11 mouse cellular contexts compared by ENCODE assay signal in genomic region chr10:59510713-59511426, GRCm38 (mm10).
DNase-seq lines count a peak whose midpoint lies in the region; ATAC-seq lines count a peak whose summit lies in the region.
"Had no signal": no experiment of that assay in that cellular context is flagged by ENCODE, and none has a peak within 500 bp of the region (broad histone marks: within the 10 kb centered on the region; RNA-seq: fewer than 3 reads in every experiment).

No protein-coding gene starts in this region.

- H3K27ac ChIP-seq in embryonic facial prominence, embryonic 13.5 days: 0 out of 2 replicates have a peak overlapping the region, but pooled peaks have one; percentile 22
- no peak overlapping the region for H3K27ac ChIP-seq in embryonic facial prominence, embryonic 10.5 days (replicated peaks)
- H3K27ac ChIP-seq in kidney, embryonic 15.5 days: peak overlapping the region; percentile 52; the same call in 1 of the 2 replicates
- peak overlapping the region; percentile 29; the same call in 1 of the 2 replicates for H3K27ac ChIP-seq in stomach, embryonic 16.5 days (ENCODE audit: low read length)
- H3K27ac ChIP-seq: midbrain, embryonic 10.5 days had no signal

- no peak for ATAC-seq in embryonic facial prominence, embryonic 13.5 days (ENCODE audit: insufficient number of reproducible peaks, insufficient read depth, low FRiP score, low TSS enrichment, low read depth)
- 0 out of 2 replicates have a peak, but pooled peaks have one; percentile 44 for ATAC-seq in kidney, embryonic 15.5 days (replicated peaks; ENCODE audit: low FRiP score)
- 0 out of 2 replicates have a peak, but pooled peaks have one; percentile 11 for ATAC-seq in stomach, embryonic 16.5 days (ENCODE audit: insufficient read depth, low FRiP score)
- ATAC-seq: forebrain, embryonic 16.5 days had no signal

- H3K9ac ChIP-seq in embryonic facial prominence, embryonic 13.5 days: no peak overlapping the region
- H3K9ac ChIP-seq in kidney, embryonic 15.5 days: no peak overlapping the region
- no peak overlapping the region for H3K9ac ChIP-seq in stomach, embryonic 16.5 days (ENCODE audit: low read length)

- DNase-seq in embryonic facial prominence, embryonic 10.5 days (ENCODE audit: low spot score): no peak
- no peak for DNase-seq in kidney, adult 11 months
- DNase-seq in right cerebral cortex, postnatal 10 days (ENCODE audit: low spot score in 2 of 2): peak; percentile 41 to 68
- no peak for DNase-seq in right cerebral cortex, adult 18-20 months
- no peak for DNase-seq in spleen, adult 12 weeks (ENCODE audit: low spot score)

- H3K4me2 ChIP-seq in embryonic facial prominence, embryonic 13.5 days: peak overlapping the region; percentile 40
- peak overlapping the region; percentile 42 for H3K4me2 ChIP-seq in kidney, embryonic 15.5 days
- no peak overlapping the region for H3K4me2 ChIP-seq in stomach, embryonic 16.5 days (ENCODE audit: low read depth, low read length)

- WGBS in embryonic facial prominence, embryonic 13.5 days: 50% methylated on average over 14 of the region's 14 CpGs
- WGBS in embryonic facial prominence, embryonic 10.5 days: 81% methylated on average over 14 of the region's 14 CpGs
- WGBS in kidney, embryonic 15.5 days: 43% methylated on average over 14 of the region's 14 CpGs
- 55% methylated on average over 14 of the region's 14 CpGs for WGBS in stomach, embryonic 16.5 days

- no peaks in the 10 kb centered on the region for H3K27me3 ChIP-seq in embryonic facial prominence, embryonic 13.5 days
- no peaks in the 10 kb centered on the region for H3K27me3 ChIP-seq in embryonic facial prominence, embryonic 10.5 days (replicated peaks; ENCODE audit: low read depth, poor library complexity, severe bottlenecking)
- no peaks in the 10 kb centered on the region for H3K27me3 ChIP-seq in kidney, embryonic 15.5 days
- H3K27me3 ChIP-seq in stomach, embryonic 16.5 days (ENCODE audit: control insufficient read depth, insufficient read depth, low read length): no peaks in the 10 kb centered on the region

- no peaks in the 10 kb centered on the region for H3K36me3 ChIP-seq in embryonic facial prominence, embryonic 13.5 days
- no peaks in the 10 kb centered on the region; the same call in 1 of the 2 replicates for H3K36me3 ChIP-seq in embryonic facial prominence, embryonic 10.5 days (replicated peaks)
- H3K36me3 ChIP-seq in kidney, embryonic 15.5 days: no peaks in the 10 kb centered on the region
- no peaks in the 10 kb centered on the region for H3K36me3 ChIP-seq in stomach, embryonic 16.5 days (ENCODE audit: control insufficient read depth, insufficient read depth, low read length)
- H3K36me3 ChIP-seq: midbrain, embryonic 10.5 days had no signal

- H3K9me3 ChIP-seq in embryonic facial prominence, embryonic 13.5 days: no peaks in the 10 kb centered on the region
- H3K9me3 ChIP-seq in embryonic facial prominence, embryonic 10.5 days: no peaks in the 10 kb centered on the region
- no peaks in the 10 kb centered on the region for H3K9me3 ChIP-seq in kidney, embryonic 15.5 days (replicated peaks)
- H3K9me3 ChIP-seq in stomach, embryonic 16.5 days (replicated peaks; ENCODE audit: control insufficient read depth, low read length): no peaks in the 10 kb centered on the region
- H3K9me3 ChIP-seq: G1E; midbrain, embryonic 10.5 days had no signal

- H3K4me1 ChIP-seq in embryonic facial prominence, embryonic 13.5 days: peaks cover 35% of the 10 kb centered on the region
- H3K4me1 ChIP-seq in embryonic facial prominence, embryonic 10.5 days: peaks cover 21% of the 10 kb centered on the region
- H3K4me1 ChIP-seq in kidney, embryonic 15.5 days: peaks cover 47% of the 10 kb centered on the region
- H3K4me1 ChIP-seq in stomach, embryonic 16.5 days (ENCODE audit: control insufficient read depth, insufficient read depth, low read length): peaks cover 38% of the 10 kb centered on the region

- H3K4me3 ChIP-seq in embryonic facial prominence, embryonic 13.5 days: no peak overlapping the region
- H3K4me3 ChIP-seq in embryonic facial prominence, embryonic 10.5 days: no peak overlapping the region
- H3K4me3 ChIP-seq in kidney, embryonic 15.5 days (replicated peaks): no peak overlapping the region
- no peak overlapping the region for H3K4me3 ChIP-seq in stomach, embryonic 16.5 days (replicated peaks; ENCODE audit: low read length)
- H3K4me3 ChIP-seq: midbrain, embryonic 10.5 days had no signal

Comparison
In these comparisons a context has a peak if more than half of its experiments do, and no peak if none do; other contexts are left out.
1. DNase-seq: peak in right cerebral cortex, postnatal 10 days (2 of 2); none in embryonic facial prominence, embryonic 10.5 days (single experiment), kidney, adult 11 months (single experiment), right cerebral cortex, adult 18-20 months (single experiment) and spleen, adult 12 weeks (single experiment).